Mouse (Mus musculus): ENCODE measurements around the gene Tmco4. TPM values are rescaled to one million over a fixed set of nuclear protein-coding genes. Genes with fewer than 3 reads are reported as not detected.

Gene Tmco4
- polyA plus RNA-seq, 1 experiment, result 3.4 TPM

GRCm38 (mm10) chr4:139054300-139054923 is 81.7 kb downstream of the Tmco4 start:
- Histone ChIP-seq H3K27me3 (ENCODE audit: control insufficient read depth, insufficient read depth, low read length) (no peaks in the 10 kb centered on the region), H3K36me3 (ENCODE audit: control insufficient read depth, insufficient read depth, low read length) (no peaks in the 10 kb centered on the region), H3K27ac (ENCODE audit: control insufficient read depth, insufficient read depth, low read depth, low read length) (no peak overlapping the region), H3K4me1 (ENCODE audit: control insufficient read depth, insufficient read depth, low read length) (no peaks in the 10 kb centered on the region), H3K4me3 (ENCODE audit: control insufficient read depth, low read depth, low read length) (no peak overlapping the region)
- TF ChIP-seq POLR2A (IDR thresholded peaks at IDR 0.05; ENCODE audit: control insufficient read depth, low read depth, low read length), result no peak
- TF ChIP-seq CTCF (IDR thresholded peaks at IDR 0.05; ENCODE audit: control insufficient read depth, insufficient read depth, insufficient replicate concordance, low read depth, low read length), result no peak

- H3K36me3 ChIP-seq (ENCODE audit: control insufficient read depth, insufficient read depth, low read length), result no peaks in the 10 kb centered on the region
- H3K4me3 ChIP-seq (ENCODE audit: control insufficient read depth, low read depth, low read length), result no peak overlapping the region
- TF ChIP-seq POLR2A (IDR thresholded peaks at IDR 0.05; ENCODE audit: control insufficient read depth, low read depth, low read length), result no peak
- no peak for TF ChIP-seq CTCF (IDR thresholded peaks at IDR 0.05; ENCODE audit: control insufficient read depth, insufficient read depth, insufficient replicate concordance, low read depth, low read length)
- no peaks in the 10 kb centered on the region for H3K27me3 ChIP-seq (ENCODE audit: control insufficient read depth, insufficient read depth, low read length)
- no peaks in the 10 kb centered on the region for H3K4me1 ChIP-seq (ENCODE audit: control insufficient read depth, insufficient read depth, low read length)
- H3K27ac ChIP-seq (ENCODE audit: control insufficient read depth, insufficient read depth, low read depth, low read length), result no peak overlapping the region
Observed at GRCm38 (mm10) chr4:139055336-139055735, 82.6 kb downstream of the Tmco4 start.

DNA sequence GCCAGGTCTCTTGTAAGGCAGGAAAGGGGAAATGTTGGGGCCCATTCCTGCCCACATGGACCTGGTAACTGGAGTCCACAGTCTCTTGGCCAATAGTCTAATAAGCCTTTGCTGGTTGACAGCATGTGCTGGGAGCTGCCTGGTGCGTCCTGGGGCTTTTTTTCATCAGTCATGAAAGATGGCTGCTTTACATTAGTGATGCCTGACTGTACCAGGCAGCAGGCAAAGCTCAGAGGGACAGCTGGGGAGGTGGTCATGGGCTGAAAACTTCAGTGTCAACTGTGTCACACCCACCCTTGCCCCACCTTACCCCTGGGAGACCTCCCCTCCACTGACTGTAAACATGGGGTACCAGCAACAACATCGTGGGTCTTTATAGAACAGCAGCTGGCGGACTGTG is 83.1 kb downstream of the Tmco4 start:
- Histone ChIP-seq H3K4me3 (ENCODE audit: control insufficient read depth, low read depth, low read length) (no peak overlapping the region), H3K4me1 (ENCODE audit: control insufficient read depth, insufficient read depth, low read length) (no peaks in the 10 kb centered on the region), H3K36me3 (ENCODE audit: control insufficient read depth, insufficient read depth, low read length) (no peaks in the 10 kb centered on the region), H3K27ac (ENCODE audit: control insufficient read depth, insufficient read depth, low read depth, low read length) (no peak overlapping the region), H3K27me3 (ENCODE audit: control insufficient read depth, insufficient read depth, low read length) (no peaks in the 10 kb centered on the region)
- TF ChIP-seq CTCF (IDR thresholded peaks at IDR 0.05; ENCODE audit: control insufficient read depth, insufficient read depth, insufficient replicate concordance, low read depth, low read length), result no peak
- no peak for TF ChIP-seq POLR2A (IDR thresholded peaks at IDR 0.05; ENCODE audit: control insufficient read depth, low read depth, low read length)

DNA sequence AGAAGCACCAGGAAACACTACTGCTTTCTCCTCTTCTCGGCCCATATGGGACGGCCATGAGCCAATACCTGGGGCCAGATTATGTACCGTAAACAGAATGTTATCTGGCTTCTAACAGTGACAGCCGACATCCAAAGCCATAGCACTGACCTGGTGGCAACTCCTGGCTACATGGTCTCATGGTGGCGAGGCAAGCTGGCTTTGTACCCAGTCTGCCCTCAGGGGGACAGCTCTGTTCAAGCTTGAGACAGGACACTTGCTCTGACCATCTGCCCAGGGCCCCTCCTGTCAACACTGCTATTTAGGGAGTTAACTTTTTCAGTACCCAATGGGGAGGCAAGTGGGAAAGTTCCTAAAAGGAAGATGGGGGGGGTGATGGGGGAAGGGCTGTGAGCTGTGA is 84.6 kb downstream of the Tmco4 start:
- H3K4me3 ChIP-seq (ENCODE audit: control insufficient read depth, low read depth, low read length), result no peak overlapping the region
- no peaks in the 10 kb centered on the region for H3K4me1 ChIP-seq (ENCODE audit: control insufficient read depth, insufficient read depth, low read length)
- no peaks in the 10 kb centered on the region for H3K27me3 ChIP-seq (ENCODE audit: control insufficient read depth, insufficient read depth, low read length)
- no peaks in the 10 kb centered on the region for H3K36me3 ChIP-seq (ENCODE audit: control insufficient read depth, insufficient read depth, low read length)
- H3K27ac ChIP-seq (ENCODE audit: control insufficient read depth, insufficient read depth, low read depth, low read length), result no peak overlapping the region
- TF ChIP-seq CTCF (IDR thresholded peaks at IDR 0.05; ENCODE audit: control insufficient read depth, insufficient read depth, insufficient replicate concordance, low read depth, low read length) (no peak), POLR2A (IDR thresholded peaks at IDR 0.05; ENCODE audit: control insufficient read depth, low read depth, low read length) (no peak)

- Histone ChIP-seq H3K36me3 (ENCODE audit: control insufficient read depth, insufficient read depth, low read length) (no peaks in the 10 kb centered on the region), H3K27me3 (ENCODE audit: control insufficient read depth, insufficient read depth, low read length) (no peaks in the 10 kb centered on the region), H3K27ac (ENCODE audit: control insufficient read depth, insufficient read depth, low read depth, low read length) (no peak overlapping the region), H3K4me1 (ENCODE audit: control insufficient read depth, insufficient read depth, low read length) (no peaks in the 10 kb centered on the region), H3K4me3 (ENCODE audit: control insufficient read depth, low read depth, low read length) (no peak overlapping the region)
- no peak for TF ChIP-seq CTCF (IDR thresholded peaks at IDR 0.05; ENCODE audit: control insufficient read depth, insufficient read depth, insufficient replicate concordance, low read depth, low read length)
- no peak for TF ChIP-seq POLR2A (IDR thresholded peaks at IDR 0.05; ENCODE audit: control insufficient read depth, low read depth, low read length)
Observed at GRCm38 (mm10) chr4:139058029-139058428, 85.3 kb downstream of the Tmco4 start.

- Histone ChIP-seq H3K4me3 (ENCODE audit: control insufficient read depth, low read depth, low read length) (no peak overlapping the region), H3K36me3 (ENCODE audit: control insufficient read depth, insufficient read depth, low read length) (no peaks in the 10 kb centered on the region), H3K27ac (ENCODE audit: control insufficient read depth, insufficient read depth, low read depth, low read length) (no peak overlapping the region), H3K4me1 (ENCODE audit: control insufficient read depth, insufficient read depth, low read length) (peaks cover 2% of the 10 kb centered on the region; the same call in 1 of the 2 replicates), H3K27me3 (ENCODE audit: control insufficient read depth, insufficient read depth, low read length) (no peaks in the 10 kb centered on the region)
- TF ChIP-seq POLR2A (IDR thresholded peaks at IDR 0.05; ENCODE audit: control insufficient read depth, low read depth, low read length), result no peak
- TF ChIP-seq CTCF (IDR thresholded peaks at IDR 0.05; ENCODE audit: control insufficient read depth, insufficient read depth, insufficient replicate concordance, low read depth, low read length), result no peak
Observed at GRCm38 (mm10) chr4:139059569-139059968, 86.9 kb downstream of the Tmco4 start.

GRCm38 (mm10) chr4:139064831-139065230 is 92.1 kb downstream of the Tmco4 start:
- TF ChIP-seq CTCF (IDR thresholded peaks at IDR 0.05; ENCODE audit: control insufficient read depth, insufficient read depth, insufficient replicate concordance, low read depth, low read length) (no peak), POLR2A (IDR thresholded peaks at IDR 0.05; ENCODE audit: control insufficient read depth, low read depth, low read length) (no peak)
- Histone ChIP-seq H3K36me3 (ENCODE audit: control insufficient read depth, insufficient read depth, low read length) (no peaks in the 10 kb centered on the region), H3K27ac (ENCODE audit: control insufficient read depth, insufficient read depth, low read depth, low read length) (no peak overlapping the region), H3K4me1 (ENCODE audit: control insufficient read depth, insufficient read depth, low read length) (peaks cover 2% of the 10 kb centered on the region; the same call in 1 of the 2 replicates), H3K4me3 (ENCODE audit: control insufficient read depth, low read depth, low read length) (no peak overlapping the region), H3K27me3 (ENCODE audit: control insufficient read depth, insufficient read depth, low read length) (no peaks in the 10 kb centered on the region)

All from testis, adult 2 months (tissue).